Mouse (Mus musculus) thymus, postnatal 10 days (tissue): ENCODE data around the gene Dbh.

Experiments used
- DNase-seq, 2 experiments: peaks; one replicate each; pipeline ENCODE4 v3.0.0; 2021; ENCODE audit warnings: low spot score in 2 of 2

Gene Dbh

GRCm38 (mm10) chr2:27218569-27218968, 53.5 kb downstream of the Dbh start:
- no peak for DNase-seq

DNA sequence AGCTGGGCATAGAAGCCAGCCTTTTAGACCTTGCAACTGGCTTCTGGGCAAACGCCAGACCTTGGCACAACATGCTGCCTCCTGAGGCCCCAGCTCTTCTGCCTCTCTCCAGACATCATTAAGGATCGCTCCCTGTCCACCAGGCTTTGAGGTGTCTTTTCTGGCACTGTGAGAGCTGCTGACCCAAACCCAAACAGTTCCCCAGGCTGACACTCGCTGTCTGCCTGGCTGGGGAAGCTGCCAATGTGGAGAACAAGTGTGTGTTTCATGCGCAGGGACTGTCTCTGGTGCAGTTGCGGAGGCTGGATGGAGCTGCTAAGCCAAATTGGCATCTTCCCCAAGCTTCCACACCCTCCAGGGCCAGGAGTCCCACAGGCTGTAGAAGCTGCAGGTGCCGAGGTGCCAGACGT, 58.0 kb downstream of the Dbh start:
- DNase-seq: no peak

GRCm38 (mm10) chr2:27226572-27226971, 61.5 kb downstream of the Dbh start:
- DNase-seq: no peak

- peak; percentile 28 to 55 for DNase-seq
Observed at GRCm38 (mm10) chr2:27228809-27229480, 63.9 kb downstream of the Dbh start.

GRCm38 (mm10) chr2:27229481-27230105, 64.6 kb downstream of the Dbh start:
- no peak for DNase-seq

DNA sequence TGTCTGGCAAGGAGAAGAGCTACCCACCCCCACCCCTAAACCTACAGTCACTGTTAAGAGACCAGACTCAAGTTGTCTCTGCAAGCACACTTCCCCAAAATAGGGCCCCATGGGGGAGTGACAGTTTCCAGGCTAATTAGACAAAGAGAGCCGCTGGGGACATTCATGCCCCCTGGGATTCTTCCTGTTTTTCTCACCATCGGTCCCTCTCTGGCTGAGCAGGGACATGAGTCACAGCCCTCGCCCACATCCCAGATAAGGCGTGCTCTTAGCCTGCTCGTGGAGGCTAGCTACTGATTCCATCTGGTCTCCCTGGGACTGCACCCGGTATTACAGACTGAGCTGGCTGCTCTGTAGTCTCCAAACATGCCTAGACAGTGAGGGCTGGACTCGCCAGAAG, 67.3 kb downstream of the Dbh start:
- no peak for DNase-seq
